Mouse (Mus musculus): ENCODE data around the gene Prss36.

Prss36 gene

GRCm38 (mm10) chr7:127935028-127935722, 11.3 kb downstream of the Prss36 start:
- peak; percentile 87 for DNase-seq (ENCODE audit: low read depth, low spot score)

- no peak for DNase-seq (ENCODE audit: low read depth, low spot score)
Measured at GRCm38 (mm10) chr7:127934075-127934474, 12.4 kb downstream of the Prss36 start.

DNA sequence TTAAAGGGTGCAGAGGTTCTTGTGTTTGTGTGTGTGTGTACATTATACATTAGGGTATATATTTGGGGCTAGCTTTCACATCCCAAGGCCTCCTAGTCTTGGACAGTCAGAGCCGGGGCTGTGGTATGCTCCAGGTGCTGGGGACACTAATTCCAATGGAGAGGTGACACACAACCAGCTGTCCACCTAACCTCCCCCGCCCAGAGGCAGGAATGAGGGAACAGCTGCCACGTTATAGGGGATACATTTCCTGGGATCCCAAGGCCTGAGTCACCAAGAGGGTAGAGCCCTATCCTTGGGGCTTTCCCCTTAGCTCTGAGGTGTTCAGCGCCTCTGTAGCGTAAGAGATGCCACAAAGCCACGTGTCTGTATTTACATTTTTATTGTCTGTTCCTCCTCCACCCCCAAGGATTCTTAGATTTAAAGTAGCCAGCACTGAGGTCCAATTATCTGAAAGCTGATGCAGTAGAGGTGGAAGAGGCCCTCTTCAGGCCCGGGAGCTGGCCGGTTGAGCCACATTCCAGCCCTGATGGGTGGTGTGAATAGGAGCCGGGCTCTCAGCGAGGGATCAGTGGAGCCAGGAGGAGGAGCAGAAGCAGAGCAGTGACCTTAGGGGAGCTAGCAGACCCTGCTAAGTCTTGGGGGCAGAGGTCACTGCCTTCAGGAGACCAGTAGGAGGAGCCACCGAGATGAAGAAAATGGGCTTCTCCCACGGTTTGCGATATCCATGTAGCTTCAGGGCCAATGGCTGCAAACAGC, 14.1 kb downstream of the Prss36 start:
- DNase-seq (ENCODE audit: low read depth, low spot score) = no peak

GRCm38 (mm10) chr7:127931351-127932135, 15.0 kb downstream of the Prss36 start:
- no peak for DNase-seq (ENCODE audit: low read depth, low spot score)

GRCm38 (mm10) chr7:127930636-127931035, 15.9 kb downstream of the Prss36 start:
- no peak for DNase-seq (ENCODE audit: low read depth, low spot score)

- no peak for DNase-seq (ENCODE audit: low read depth, low spot score)
Measured at GRCm38 (mm10) chr7:127929923-127930322, 16.6 kb downstream of the Prss36 start, which contains the start of gene Prss8. TSS of gene Prss8 (minus strand) at chr7:127930104.

DNA sequence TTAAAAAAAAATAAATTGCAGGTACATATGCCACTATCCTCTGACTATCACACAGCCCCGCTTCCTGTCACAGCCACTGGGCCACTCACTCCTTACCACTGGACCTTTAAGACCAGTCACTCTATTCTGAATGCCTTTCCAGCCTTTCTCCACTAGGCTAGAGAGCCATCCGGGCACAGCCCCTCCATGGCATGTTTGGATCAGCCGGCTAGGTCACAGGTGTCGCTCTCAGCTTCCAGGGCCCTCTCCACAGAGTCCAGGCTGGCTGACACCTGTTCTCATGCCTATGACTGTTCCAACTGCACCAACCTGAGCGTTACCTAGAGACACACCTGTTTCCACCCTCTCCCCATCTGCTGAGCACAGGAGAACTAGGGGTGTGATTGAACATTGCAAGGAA, 17.9 kb downstream of the Prss36 start:
- no peak for DNase-seq (ENCODE audit: low read depth, low spot score)

GRCm38 (mm10) chr7:127927726-127928125, 18.8 kb downstream of the Prss36 start:
- DNase-seq (ENCODE audit: low read depth, low spot score) = no peak

GRCm38 (mm10) chr7:127926846-127927245, 19.7 kb downstream of the Prss36 start:
- no peak for DNase-seq (ENCODE audit: low read depth, low spot score)

- DNase-seq (ENCODE audit: low read depth, low spot score) = no peak
Measured at GRCm38 (mm10) chr7:127926066-127926465, 20.5 kb downstream of the Prss36 start.

DNA sequence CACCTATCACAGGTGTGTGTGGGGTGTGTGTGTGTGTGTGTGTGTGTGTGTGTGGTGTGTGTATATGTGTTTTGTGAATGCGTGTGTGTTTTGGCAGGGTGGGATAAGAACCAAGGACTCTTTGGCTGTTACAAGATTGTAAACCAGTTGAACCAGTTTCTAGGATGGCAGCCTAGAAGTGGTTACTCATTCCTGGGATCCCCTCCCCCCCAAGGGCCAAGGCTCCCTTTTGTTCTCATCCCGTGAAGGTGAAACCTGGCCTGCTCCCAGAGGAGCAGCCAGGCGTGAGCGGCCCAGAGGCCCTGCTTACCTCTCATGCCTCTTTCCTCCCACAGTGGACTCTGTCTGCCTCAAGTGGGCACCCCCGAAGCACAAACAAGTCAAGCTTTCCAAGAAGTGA, 21.3 kb downstream of the Prss36 start:
- DNase-seq (ENCODE audit: low read depth, low spot score) = no peak

- no peak for DNase-seq (ENCODE audit: low read depth, low spot score)
Measured at GRCm38 (mm10) chr7:127923714-127924113, 22.8 kb downstream of the Prss36 start.

DNA sequence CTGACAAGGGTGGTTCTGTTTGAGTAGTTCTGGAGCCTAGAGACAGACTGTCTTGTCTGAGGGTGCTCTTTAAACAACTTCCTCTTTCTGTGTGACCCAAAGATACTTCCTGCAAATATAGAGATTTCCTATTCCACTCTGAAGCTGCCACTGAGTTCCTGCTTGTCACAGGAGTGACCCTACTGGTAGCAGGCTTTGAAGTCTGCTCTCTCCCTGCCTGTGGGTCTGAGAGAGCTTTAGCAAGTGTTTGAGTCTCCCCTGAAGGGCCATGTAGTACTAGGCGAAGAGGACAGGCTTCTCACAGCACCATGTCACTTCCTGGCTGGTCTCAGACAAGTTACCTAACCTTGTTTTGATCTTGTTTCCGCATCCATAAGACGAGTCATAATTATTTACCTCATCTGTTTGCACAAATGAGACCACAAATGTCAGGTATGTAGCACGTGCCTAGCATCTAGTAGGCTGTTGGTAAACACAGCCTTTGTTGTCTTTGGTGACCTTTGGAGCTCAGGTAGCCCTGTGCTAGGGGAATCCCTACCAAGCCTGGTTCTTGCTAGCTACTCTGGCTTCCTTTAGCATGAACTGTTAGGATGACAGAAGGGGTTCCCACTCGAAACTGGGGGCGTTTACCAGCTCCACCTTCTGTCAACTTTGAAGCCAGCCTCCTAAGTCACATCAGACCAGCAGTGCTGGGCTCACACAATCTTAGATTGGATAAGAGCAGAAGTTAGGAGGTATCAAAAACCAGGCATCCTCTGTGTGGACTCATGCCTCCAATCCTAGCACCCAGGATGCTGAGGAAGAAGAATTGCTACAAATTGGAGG, 23.9 kb downstream of the Prss36 start:
- DNase-seq (ENCODE audit: low read depth, low spot score) = no peak

GRCm38 (mm10) chr7:127921516-127921915, 25.0 kb downstream of the Prss36 start:
- no peak for DNase-seq (ENCODE audit: low read depth, low spot score)

- no peak for DNase-seq (ENCODE audit: low read depth, low spot score)
Measured at GRCm38 (mm10) chr7:127919290-127919689, 27.2 kb downstream of the Prss36 start.

DNA sequence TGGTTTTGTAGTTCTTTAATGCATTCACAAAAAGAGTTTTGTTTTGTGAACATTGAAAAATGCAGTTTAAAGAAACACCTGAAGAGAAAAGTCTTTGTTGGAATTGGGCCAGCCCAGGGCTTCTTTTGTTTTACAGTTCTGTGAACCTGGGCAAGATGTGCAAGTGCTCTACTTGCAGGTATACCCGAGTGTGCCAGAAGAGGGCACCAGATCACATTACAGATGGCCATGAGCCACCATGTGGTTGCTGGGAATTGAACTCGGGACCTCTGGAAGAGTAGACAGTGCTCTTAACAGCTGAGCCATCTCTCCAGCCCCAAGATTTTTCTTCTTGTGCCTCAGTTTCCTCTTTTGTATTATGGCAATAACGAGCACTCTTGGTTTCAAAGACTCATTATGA, 28.3 kb downstream of the Prss36 start:
- no peak for DNase-seq (ENCODE audit: low read depth, low spot score)

DNA sequence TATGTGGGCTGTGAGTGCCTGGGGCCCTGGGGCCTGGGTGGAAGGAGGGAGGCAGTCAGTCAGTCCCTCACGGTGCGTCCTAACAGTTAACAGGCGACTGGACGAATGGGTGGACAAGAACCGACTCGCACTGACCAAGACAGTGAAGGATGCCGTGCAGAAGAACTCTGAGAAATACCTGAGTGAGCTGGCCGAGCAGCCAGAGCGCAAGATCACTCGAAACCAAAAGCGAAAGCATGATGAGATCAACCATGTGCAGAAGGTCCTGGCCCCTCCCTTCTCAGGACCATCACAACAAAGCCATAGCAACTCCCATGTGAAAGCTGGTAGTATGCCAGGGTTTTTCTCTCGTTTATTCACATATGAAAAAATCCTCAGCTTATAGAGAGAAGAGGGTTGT, 31.2 kb downstream of the Prss36 start:
- no peak for DNase-seq (ENCODE audit: low read depth, low spot score)

GRCm38 (mm10) chr7:127912938-127913337, 33.6 kb downstream of the Prss36 start:
- no peak for DNase-seq (ENCODE audit: low read depth, low spot score)

DNA sequence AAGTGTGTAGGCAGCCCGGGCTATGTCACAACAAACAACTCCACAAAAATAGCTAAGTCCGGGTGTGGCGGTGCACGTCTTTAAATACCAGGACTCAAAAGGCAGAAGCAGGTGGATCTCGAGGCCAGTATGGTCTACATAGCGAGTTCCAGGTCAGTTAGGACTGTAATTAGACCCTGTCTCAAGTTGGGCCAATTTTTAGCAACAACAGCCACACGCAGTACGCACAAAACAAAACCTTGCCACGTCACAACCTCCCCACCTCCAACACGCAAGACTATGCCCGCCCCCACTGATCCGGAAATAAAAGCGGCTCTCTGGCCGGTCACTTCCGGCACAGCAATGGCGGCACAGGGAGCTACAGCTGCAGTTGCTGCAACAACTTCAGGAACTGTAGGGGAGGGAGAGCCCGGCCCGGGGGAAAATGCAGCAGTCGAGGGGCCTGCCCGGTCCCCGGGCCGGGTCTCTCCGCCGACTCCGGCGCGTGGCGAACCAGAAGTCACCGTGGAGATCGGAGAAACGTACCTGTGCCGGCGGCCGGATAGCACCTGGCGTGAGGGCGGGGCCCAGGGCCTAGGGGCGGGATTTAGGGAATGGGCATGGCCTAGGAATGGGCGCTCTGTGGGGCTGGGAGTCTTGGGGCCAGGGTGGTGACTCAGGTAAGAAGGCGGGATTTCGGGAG, 34.2 kb downstream of the Prss36 start, which contains the start of gene Kat8:
Gene Kat8, plus strand, starts transcription at position 327 of the 682 bp plus-strand sequence.
- peak; percentile 85 for DNase-seq (ENCODE audit: low read depth, low spot score)

GRCm38 (mm10) chr7:127908656-127909055, 37.9 kb downstream of the Prss36 start:
- no peak for DNase-seq (ENCODE audit: low read depth, low spot score)

DNA sequence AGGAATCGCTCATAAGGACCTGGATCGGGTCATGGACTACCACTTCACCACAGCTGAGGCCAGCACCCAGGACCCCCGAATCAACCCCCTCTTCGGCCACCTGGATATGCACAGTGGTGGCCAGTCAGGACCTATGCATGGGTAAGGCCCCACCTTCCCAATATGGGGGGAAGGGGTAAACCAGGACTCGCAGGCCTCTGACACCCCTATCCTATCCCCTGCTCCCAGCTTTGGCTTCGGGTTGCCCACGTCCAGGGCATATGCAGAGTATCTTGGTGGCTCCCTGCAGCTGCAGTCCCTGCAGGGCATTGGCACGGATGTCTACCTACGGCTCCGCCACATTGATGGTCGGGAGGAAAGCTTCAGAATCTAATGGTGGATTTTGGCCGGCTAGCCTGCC, 38.6 kb downstream of the Prss36 start:
- DNase-seq (ENCODE audit: low read depth, low spot score) = no peak

Measured in WW6 (cell line).